ENCODE assay signal across 24 mouse cellular contexts in genomic region chr15:99431063-99431462, GRCm38 (mm10). TPM values are rescaled to one million over a fixed set of nuclear protein-coding genes. Genes with fewer than 3 reads are reported as not detected.
A peak's percentile ranks its signal among the peaks of the same experiment; 100 is the strongest.
DNase-seq lines count a peak whose midpoint lies in the region; ATAC-seq lines count a peak whose summit lies in the region.
"Had no signal": no experiment of that assay in that cellular context is flagged by ENCODE, and none has a peak within 500 bp of the region (broad histone marks: within the 10 kb centered on the region; RNA-seq: fewer than 3 reads in every experiment).

No protein-coding gene starts in this region.

- no peaks in the 10 kb centered on the region for H3K27me3 ChIP-seq in heart, embryonic 12.5 days (replicated peaks)
- H3K27me3 ChIP-seq in kidney, embryonic 15.5 days, result no peaks in the 10 kb centered on the region
- no peaks in the 10 kb centered on the region for H3K27me3 ChIP-seq in embryonic facial prominence, embryonic 10.5 days (replicated peaks; ENCODE audit: low read depth, poor library complexity, severe bottlenecking)
- no peaks in the 10 kb centered on the region for H3K27me3 ChIP-seq in embryonic facial prominence, embryonic 15.5 days
- H3K27me3 ChIP-seq: CH12.LX; forebrain, embryonic 12.5 days; hindbrain, embryonic 12.5 days; liver, embryonic 13.5 days; megakaryocyte, embryonic 14.5 days; midbrain, embryonic 13.5 days; Patski had no signal

- no peak overlapping the region for H3K9ac ChIP-seq in heart, embryonic 12.5 days
- no peak overlapping the region for H3K9ac ChIP-seq in kidney, embryonic 15.5 days
- no peak overlapping the region for H3K9ac ChIP-seq in embryonic facial prominence, embryonic 15.5 days
- H3K9ac ChIP-seq: forebrain, embryonic 12.5 days; hindbrain, embryonic 12.5 days; liver, embryonic 13.5 days; lung, embryonic 14.5 days; midbrain, embryonic 13.5 days had no signal

- H3K4me3 ChIP-seq in heart, embryonic 12.5 days, result no peak overlapping the region
- H3K4me3 ChIP-seq in kidney, embryonic 15.5 days (replicated peaks), result no peak overlapping the region
- no peak overlapping the region for H3K4me3 ChIP-seq in embryonic facial prominence, embryonic 10.5 days
- H3K4me3 ChIP-seq in embryonic facial prominence, embryonic 15.5 days (replicated peaks), result no peak overlapping the region
- H3K4me3 ChIP-seq: erythroblast, embryonic 14.5 days; forebrain, embryonic 12.5 days; hindbrain, embryonic 12.5 days; liver, embryonic 13.5 days; megakaryocyte, embryonic 14.5 days; midbrain, embryonic 13.5 days had no signal

- WGBS in heart, embryonic 12.5 days, result 89% methylated on average over 10 of the region's 10 CpGs
- 85% methylated on average over 10 of the region's 10 CpGs for WGBS in kidney, embryonic 15.5 days
- 95% methylated on average over 10 of the region's 10 CpGs for WGBS in embryonic facial prominence, embryonic 10.5 days
- whole genome bisulfite sequencing in embryonic facial prominence, embryonic 15.5 days, result 70% methylated on average over 10 of the region's 10 CpGs

- no peak for DNase-seq in heart, adult 9 months (ENCODE audit: low spot score in 2 of 2)
- no peak for DNase-seq in kidney, adult 11 months
- DNase-seq in embryonic facial prominence, embryonic 10.5 days (ENCODE audit: low spot score), result no peak
- DNase-seq in left cerebral cortex, adult 11 months (ENCODE audit: low spot score), result no peak
- DNase-seq: B cell, adult 2 months; cerebellum, adult 11-12 months; cerebellum, postnatal 10 days; liver, embryonic 13.5 days; lung, embryonic 14.5 days; thymus, adult 2 months; thymus, postnatal 4 days had no signal

- peaks cover 46% of the 10 kb centered on the region for H3K36me3 ChIP-seq in heart, embryonic 12.5 days
- peaks cover 64% of the 10 kb centered on the region for H3K36me3 ChIP-seq in kidney, embryonic 15.5 days
- peaks cover 91% of the 10 kb centered on the region for H3K36me3 ChIP-seq in embryonic facial prominence, embryonic 10.5 days (replicated peaks)
- H3K36me3 ChIP-seq in embryonic facial prominence, embryonic 15.5 days, result peaks cover 70% of the 10 kb centered on the region

- H3K4me2 ChIP-seq in heart, embryonic 12.5 days, result no peak overlapping the region
- no peak overlapping the region for H3K4me2 ChIP-seq in kidney, embryonic 15.5 days
- H3K4me2 ChIP-seq in embryonic facial prominence, embryonic 15.5 days (replicated peaks), result no peak overlapping the region
- H3K4me2 ChIP-seq: forebrain, embryonic 12.5 days; hindbrain, embryonic 12.5 days; liver, embryonic 13.5 days; lung, embryonic 14.5 days; midbrain, embryonic 13.5 days had no signal

- H3K9me3 ChIP-seq in heart, embryonic 12.5 days (replicated peaks), result no peaks in the 10 kb centered on the region
- no peaks in the 10 kb centered on the region for H3K9me3 ChIP-seq in kidney, embryonic 15.5 days (replicated peaks)
- no peaks in the 10 kb centered on the region for H3K9me3 ChIP-seq in embryonic facial prominence, embryonic 10.5 days
- H3K9me3 ChIP-seq in embryonic facial prominence, embryonic 15.5 days (replicated peaks), result no peaks in the 10 kb centered on the region
- H3K9me3 ChIP-seq: forebrain, embryonic 12.5 days; G1E; hindbrain, embryonic 12.5 days; liver, embryonic 13.5 days; megakaryocyte, embryonic 14.5 days; midbrain, embryonic 13.5 days had no signal

- H3K4me1 ChIP-seq in heart, embryonic 12.5 days (replicated peaks), result peaks cover 69% of the 10 kb centered on the region
- H3K4me1 ChIP-seq in kidney, embryonic 15.5 days, result peaks cover 67% of the 10 kb centered on the region
- H3K4me1 ChIP-seq in embryonic facial prominence, embryonic 10.5 days, result peaks cover 37% of the 10 kb centered on the region
- peaks cover 22% of the 10 kb centered on the region; the same call in 1 of the 2 replicates for H3K4me1 ChIP-seq in embryonic facial prominence, embryonic 15.5 days

- ATAC-seq in heart, embryonic 12.5 days (ENCODE audit: insufficient number of reproducible peaks, low FRiP score), result no peak
- no peak for ATAC-seq in kidney, embryonic 15.5 days (replicated peaks; ENCODE audit: low FRiP score)
- no peak for ATAC-seq in embryonic facial prominence, embryonic 15.5 days (ENCODE audit: insufficient number of reproducible peaks, low FRiP score, low TSS enrichment, low read depth)
- ATAC-seq: intestine, postnatal 0 days; midbrain, embryonic 13.5 days; Patski had no signal

- 0 out of 2 replicates have a peak overlapping the region, but pooled peaks have one; percentile 19 for H3K27ac ChIP-seq in heart, embryonic 12.5 days (ENCODE audit: poor library complexity, severe bottlenecking)
- peak overlapping the region; percentile 78 for H3K27ac ChIP-seq in kidney, embryonic 15.5 days
- 0 out of 2 replicates have a peak overlapping the region, but pooled peaks have one; percentile 30 for H3K27ac ChIP-seq in embryonic facial prominence, embryonic 10.5 days (replicated peaks)
- H3K27ac ChIP-seq in embryonic facial prominence, embryonic 15.5 days (replicated peaks), result peak overlapping the region; percentile 49; the same call in 1 of the 2 replicates
- H3K27ac ChIP-seq: forebrain, embryonic 12.5 days; hindbrain, embryonic 12.5 days; liver, embryonic 13.5 days; midbrain, embryonic 13.5 days; stomach, postnatal 0 days had no signal

RNA-seq across cellular contexts. Expression of gene Nckap5l, which starts 26.5 kb away (rescaled TPM):
- polyA plus RNA-seq in heart, embryonic 12.5 days (2016; fragmentation: Nextera tagmentation; extraction: Ambion mirVana), result 11.4 and 12.0 TPM in 2 replicates
- 9.5 and 11.1 TPM in 2 replicates for polyA plus RNA-seq in kidney, embryonic 15.5 days (2015; fragmentation: Nextera tagmentation; extraction: Ambion mirVana)
- 14.1 and 15.1 TPM in 2 replicates for polyA plus RNA-seq in embryonic facial prominence, embryonic 10.5 days (2016; fragmentation: Nextera tagmentation; extraction: Ambion mirVana)
- polyA plus RNA-seq in embryonic facial prominence, embryonic 15.5 days (2015; fragmentation: Nextera tagmentation; extraction: Ambion mirVana), result 11.7 and 14.9 TPM in 2 replicates

RNA-seq across cellular contexts. Expression of gene Tmbim6, which starts 38.4 kb away (rescaled TPM):
- polyA plus RNA-seq in heart, embryonic 12.5 days (2016; fragmentation: Nextera tagmentation; extraction: Ambion mirVana), result 251 and 253 TPM in 2 replicates
- 502 and 516 TPM in 2 replicates for polyA plus RNA-seq in kidney, embryonic 15.5 days (2015; fragmentation: Nextera tagmentation; extraction: Ambion mirVana)
- 262 and 273 TPM in 2 replicates for polyA plus RNA-seq in embryonic facial prominence, embryonic 10.5 days (2016; fragmentation: Nextera tagmentation; extraction: Ambion mirVana)
- polyA plus RNA-seq in embryonic facial prominence, embryonic 15.5 days (2015; fragmentation: Nextera tagmentation; extraction: Ambion mirVana), result 338 and 362 TPM in 2 replicates

RNA-seq across cellular contexts. Expression of gene Bcdin3d, which starts 43.5 kb away (rescaled TPM):
- polyA plus RNA-seq in heart, embryonic 12.5 days (2016; fragmentation: Nextera tagmentation; extraction: Ambion mirVana), result 11.3 and 12.2 TPM in 2 replicates
- polyA plus RNA-seq in kidney, embryonic 15.5 days (2015; fragmentation: Nextera tagmentation; extraction: Ambion mirVana), result 15.6 and 17.3 TPM in 2 replicates
- polyA plus RNA-seq in embryonic facial prominence, embryonic 10.5 days (2016; fragmentation: Nextera tagmentation; extraction: Ambion mirVana), result 16.0 and 16.7 TPM in 2 replicates
- polyA plus RNA-seq in embryonic facial prominence, embryonic 15.5 days (2015; fragmentation: Nextera tagmentation; extraction: Ambion mirVana), result 13.1 and 13.4 TPM in 2 replicates

Comparison
In these comparisons a context has a peak if more than half of its experiments do, and no peak if none do; other contexts are left out.
1. H3K27ac ChIP-seq: peak in every context shown above with its lines; median percentile 78 in kidney, embryonic 15.5 days; 49 in embryonic facial prominence, embryonic 15.5 days; 30 in embryonic facial prominence, embryonic 10.5 days; 19 in heart, embryonic 12.5 days.